Mouse (Mus musculus): Measurements from ENCODE around the gene Dstn. TPM values are rescaled to one million over a fixed set of nuclear protein-coding genes. Genes with fewer than 3 reads are reported as not detected.

The Dstn gene
- 258 and 286 TPM in 2 replicates for total RNA-seq (2021)
- long read RNA-seq, transcript Dstn-201 (4 exons, 1,911 nt) = major isoform, 323 of 349 reads
- long read RNA-seq, partial matches to known transcripts = 13 of 349 reads
- long read RNA-seq, other reads (novel, unspliced or antisense) = 13 of 349 reads

DNA sequence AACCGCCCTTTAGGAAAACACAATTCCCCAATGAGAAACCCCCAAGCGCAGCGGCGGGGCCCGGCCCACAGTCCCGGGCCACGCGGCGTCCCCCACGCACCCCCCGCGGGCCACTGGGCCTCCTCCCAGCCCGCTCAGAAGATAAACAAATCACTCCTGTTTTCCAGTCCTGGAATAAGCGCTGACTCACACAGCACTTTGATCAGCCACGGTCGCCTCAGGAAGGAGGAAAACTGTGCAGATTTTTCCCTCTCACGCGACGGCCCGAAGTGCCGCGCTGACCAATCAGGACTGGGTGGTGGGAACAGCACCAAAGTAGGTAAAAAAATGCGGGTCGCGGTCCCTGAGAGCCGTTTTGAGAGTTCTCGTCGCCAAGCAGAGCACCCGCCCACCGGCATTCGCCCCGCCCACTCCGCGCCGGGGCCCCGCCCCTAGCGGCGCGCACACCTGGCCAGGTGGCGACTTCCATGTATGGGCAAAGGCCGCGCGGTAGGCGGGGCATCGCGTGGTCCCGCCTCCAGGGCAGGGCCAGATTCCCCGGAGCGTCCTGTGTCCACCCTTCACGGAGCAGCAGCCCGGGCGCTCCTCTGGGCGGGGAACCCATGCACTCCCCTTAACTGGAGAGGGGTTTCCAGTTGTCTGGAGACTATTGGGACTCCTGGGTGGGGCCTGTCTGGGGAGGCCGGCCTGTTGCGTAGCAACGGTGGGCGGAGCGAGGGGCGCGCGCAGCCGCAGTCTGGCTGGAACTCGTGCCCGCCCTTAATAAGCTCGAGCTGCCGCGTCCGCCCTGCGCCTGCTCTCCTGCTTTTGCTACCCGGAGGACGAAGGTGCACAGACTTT is at the start of gene Dstn:
Gene Dstn, plus strand, starts transcription at position 561 of the 840 bp plus-strand sequence.
- DNase-seq = peak; percentile 97

- DNase-seq = peak; percentile 76
These were observed 47.8 kb upstream of the Dstn start for GRCm38 (mm10) chr2:143867326-143867725.

DNA sequence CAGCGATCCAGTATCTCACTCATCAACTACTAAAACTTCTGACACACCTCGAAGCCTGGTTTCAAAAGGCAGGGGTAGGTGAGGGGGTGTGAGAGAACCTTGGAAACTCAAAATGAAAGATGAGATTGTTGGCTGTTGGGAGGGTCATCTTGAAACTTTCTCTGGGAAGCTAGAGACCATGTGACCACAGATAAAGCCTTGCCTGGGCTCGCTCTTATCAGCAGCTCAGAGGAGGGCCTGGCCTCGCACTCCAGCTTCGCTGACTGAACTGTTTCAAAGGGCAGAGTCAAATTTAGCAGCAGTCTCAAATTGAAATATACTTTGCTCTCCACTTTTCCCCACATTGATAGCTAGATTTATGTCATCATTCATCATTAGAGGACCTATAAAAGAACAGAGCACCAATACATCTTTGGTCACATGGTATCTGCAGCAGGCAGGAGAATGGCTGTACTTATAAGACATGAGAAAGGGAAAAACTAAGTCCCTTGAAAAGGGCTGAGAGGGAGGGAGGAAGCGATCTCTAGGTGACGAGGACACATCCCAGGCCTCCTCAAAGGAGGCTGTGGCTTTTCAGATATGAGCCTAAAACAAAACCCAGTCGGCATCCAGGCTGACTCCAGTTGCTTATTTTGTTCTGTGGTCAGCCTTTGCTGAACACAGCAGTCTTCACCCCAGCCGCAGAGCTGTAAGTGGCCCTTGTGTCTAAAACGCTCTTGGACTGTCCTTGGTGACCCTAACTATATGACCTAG is 44.0 kb upstream of the Dstn start:
- peak; percentile 24 for DNase-seq

GRCm38 (mm10) chr2:143876026-143876425 is 39.1 kb upstream of the Dstn start:
- DNase-seq = no peak

DNA sequence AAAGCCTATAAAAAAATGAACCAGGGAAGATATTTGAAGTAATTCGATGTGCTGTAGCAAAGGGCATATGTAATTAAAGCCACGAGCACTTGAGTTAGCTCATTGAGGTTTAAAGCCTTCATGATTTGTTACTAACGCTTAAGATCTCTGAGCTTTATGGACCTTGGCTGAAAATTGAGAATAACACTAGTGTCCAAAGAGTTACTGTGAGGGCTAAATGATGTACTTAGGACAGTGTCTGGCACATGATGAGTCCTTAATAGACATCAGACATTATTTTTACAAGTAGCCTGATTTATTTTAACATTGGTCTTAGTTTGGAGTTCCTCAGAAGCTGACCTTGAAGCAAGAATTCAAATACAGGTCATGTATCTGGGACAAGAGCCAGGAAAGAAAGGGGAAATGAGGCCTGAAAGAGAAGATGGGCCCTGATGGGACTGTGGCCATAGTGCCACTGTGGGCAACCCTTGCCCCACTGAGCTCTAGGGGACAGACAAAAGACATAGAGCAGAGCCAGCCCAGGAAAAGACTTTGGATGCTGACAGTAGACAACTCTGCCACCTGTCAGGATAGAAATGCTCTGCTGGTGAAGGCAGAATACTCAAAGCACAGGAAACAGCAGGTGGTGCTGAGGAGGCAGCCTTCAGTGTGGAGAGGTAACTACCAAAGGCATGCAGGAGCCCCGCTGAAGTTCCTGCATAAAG is 38.0 kb upstream of the Dstn start:
- DNase-seq = no peak

- DNase-seq = no peak
These were observed 35.8 kb upstream of the Dstn start for GRCm38 (mm10) chr2:143879311-143879710.

- no peak for DNase-seq
These were observed 33.1 kb upstream of the Dstn start for GRCm38 (mm10) chr2:143882002-143882401.

DNA sequence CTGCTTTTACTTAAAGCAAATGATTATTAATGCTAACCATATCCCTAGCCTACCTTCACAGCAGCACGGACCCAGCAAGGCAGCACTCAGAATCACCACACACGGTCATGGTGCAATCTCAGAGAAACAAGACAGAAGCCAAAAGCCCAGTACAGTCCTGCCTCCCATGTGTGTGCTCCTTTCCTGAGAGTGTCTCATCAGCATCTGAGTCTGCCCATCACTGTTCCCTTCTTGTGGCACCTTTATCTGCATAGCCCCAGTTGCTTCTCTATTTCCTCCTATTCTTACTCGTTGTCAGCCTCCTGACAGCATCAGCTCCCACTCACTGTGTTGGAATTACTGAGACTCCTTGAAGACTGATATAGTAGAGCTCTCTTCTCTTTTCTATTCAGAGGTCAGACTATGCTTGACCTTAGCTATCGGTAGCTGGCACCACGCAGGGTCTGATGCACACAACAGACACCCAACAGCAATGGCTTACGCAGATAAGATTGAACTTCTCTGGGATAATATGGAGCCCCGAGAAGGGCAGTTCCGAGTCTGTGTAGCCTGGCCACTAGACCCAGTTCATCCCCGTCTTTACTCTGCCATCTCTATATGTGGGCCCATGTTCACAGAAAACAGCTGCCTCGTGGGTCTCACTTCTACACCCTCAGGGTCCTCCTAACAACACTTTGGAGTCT is 32.4 kb upstream of the Dstn start:
- DNase-seq = no peak

DNA sequence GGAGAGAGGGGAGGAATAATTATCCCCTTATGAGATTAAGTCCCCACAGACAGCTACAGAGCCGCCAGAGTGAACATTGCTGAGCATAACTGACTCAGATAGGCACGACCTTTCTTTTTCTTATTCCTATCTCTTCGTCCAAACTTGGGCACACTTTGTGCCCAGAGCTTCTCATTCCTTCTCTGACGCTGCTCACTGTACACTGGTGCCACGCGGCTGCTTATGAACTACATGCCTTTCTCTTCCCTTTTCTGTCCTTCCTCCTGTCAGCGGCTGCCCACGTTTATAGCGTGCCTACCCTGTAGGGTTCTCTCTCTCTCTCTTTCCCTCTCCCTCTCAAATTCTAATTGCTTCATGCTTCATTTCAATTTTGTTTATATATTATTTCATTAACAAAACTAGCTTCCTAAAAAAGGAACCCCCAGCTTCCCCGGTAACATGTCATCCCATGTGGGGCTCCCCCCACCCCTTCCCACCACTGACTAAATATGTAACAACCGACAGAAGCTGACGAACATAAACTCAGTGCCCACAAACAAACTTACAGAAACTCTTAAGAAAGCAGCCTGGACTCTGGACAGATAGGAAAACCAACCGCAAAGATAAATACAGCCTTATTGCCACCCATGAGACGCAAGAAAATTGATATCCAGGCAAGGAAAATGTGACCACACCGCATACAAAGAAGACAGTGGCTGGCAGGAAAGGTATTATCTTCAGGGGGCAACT is 25.8 kb upstream of the Dstn start:
- DNase-seq = no peak

DNA sequence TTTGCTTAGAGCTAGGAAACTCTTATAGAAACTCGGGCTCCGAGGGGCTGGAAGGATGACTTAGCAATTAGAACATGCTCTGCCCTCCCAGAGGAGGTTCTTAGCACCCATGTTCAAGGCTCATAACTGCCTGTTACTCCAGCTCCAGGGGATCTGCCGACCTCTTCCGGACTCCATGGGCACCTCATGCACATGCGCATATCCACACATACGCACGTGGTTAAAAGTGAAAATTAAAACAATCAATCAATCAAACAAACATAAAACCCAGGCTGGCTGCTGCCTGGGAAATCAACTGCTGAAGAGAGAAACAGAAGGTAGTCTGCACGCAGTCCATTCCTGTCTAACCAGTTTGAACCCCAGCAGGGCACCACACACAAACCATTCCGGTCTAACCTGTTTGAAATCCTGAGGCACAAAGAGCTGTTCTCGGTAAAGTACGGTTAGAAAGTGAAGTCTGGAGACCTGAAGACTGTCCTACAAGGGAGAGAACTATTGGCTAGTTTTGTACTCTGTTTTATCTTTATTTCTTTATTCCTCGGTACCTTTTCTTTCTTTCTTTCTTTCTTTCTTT is 25.2 kb upstream of the Dstn start:
- DNase-seq = no peak

- DNase-seq = no peak
These were observed 23.6 kb upstream of the Dstn start for GRCm38 (mm10) chr2:143891302-143892048.

- no peak for DNase-seq
These were observed 15.5 kb upstream of the Dstn start for GRCm38 (mm10) chr2:143899470-143900220.

DNA sequence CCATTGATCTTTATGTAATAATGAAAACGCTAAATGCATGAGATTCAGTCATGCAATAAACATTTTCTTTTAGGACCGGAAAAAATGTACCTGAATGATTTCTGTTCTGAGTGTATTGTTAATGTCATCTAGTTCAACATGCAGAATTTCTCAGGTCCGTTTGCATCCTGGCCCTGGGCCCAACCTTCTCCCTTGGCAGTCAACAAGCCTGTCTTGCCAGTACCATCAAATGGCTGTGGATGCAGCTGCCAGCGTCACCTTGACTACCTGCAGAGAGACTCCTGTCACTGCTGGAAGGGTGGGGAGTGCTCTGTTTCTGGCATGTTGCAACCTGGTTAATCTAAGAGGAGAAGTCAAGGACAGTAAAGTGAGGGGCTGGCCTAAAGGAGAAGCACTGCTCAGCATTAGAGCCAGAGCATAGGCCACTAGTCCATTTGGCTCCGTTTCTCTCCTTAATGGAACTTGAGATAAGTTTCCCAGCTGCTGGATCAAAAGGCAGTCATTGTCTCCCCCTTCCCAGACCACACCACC is 14.2 kb upstream of the Dstn start:
- no peak for DNase-seq

- no peak for DNase-seq
These were observed 11.6 kb upstream of the Dstn start for GRCm38 (mm10) chr2:143903376-143904045.

- peak; percentile 66 for DNase-seq
These were observed 10.2 kb upstream of the Dstn start for GRCm38 (mm10) chr2:143904896-143905295.

- DNase-seq = no peak
These were observed 5.9 kb upstream of the Dstn start for GRCm38 (mm10) chr2:143909230-143909629.

DNA sequence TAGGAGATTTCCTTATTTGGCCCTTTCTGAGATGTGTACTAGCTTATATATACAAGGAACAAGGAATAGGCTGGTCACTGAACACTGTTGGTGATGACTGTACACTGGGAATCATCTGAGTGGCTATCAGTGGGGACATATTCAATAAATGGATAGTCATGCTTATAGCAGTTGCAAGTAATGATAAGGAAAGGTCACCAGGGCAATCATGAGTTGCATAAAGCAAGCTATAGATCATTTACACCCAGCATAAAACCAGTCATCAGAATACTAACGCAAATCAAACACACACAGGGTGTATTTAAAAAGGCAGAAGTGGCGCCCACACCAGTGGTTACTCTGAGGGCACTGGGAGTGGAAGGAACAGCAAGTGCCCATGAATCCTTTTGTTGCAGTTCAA is 2.9 kb upstream of the Dstn start:
- no peak for DNase-seq

GRCm38 (mm10) chr2:143914221-143914620 is 899 bp upstream of the Dstn start:
- DNase-seq = no peak

All from adrenal gland, postnatal 25 days (tissue).